Mouse (Mus musculus) bone marrow macrophage, adult 2 months (primary cell): ENCODE data around the gene Slc22a23.

Experiments
- CTCF ChIP-seq: IDR thresholded peaks from 2 replicates; pipeline ENCODE4 v1.5.1; 2012; ENCODE audit warnings: low read depth, mild to moderate bottlenecking, low read length, moderate library complexity
- POLR2A ChIP-seq: IDR thresholded peaks from 2 replicates; pipeline ENCODE4 v1.6.1; 2012; ENCODE audit warnings: mild to moderate bottlenecking, low read depth, low read length, borderline replicate concordance

DNA sequence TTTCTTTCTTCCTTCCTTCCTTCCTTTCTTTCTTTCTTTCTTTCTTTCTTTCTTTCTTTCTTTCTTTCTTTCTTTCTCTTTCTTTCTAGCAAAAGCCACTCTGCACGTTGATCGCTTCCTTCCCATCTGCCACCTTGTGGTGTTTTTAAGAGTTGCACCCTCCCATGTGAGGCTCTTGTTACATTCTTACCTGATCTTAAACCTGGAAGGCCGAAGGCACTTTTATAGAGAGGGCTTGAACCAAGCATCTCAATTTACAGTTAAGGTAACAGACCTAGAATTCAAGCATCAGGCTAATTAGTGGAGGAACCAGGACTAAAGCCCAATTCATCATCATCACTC lies 190.1 kb downstream of the Slc22a23 start:
- TF ChIP-seq CTCF (no peak), POLR2A (no peak)
